Mouse (Mus musculus): ENCODE results near the gene Oaf. TPM values are rescaled to one million over a fixed set of nuclear protein-coding genes. Genes with fewer than 3 reads are reported as not detected.

The Oaf gene
- total and polyA plus RNA-seq, 3 experiments, result 57.6 to 137 TPM; not detected in 1

GRCm38 (mm10) chr9:43273735-43274134 lies 34.0 kb upstream of the Oaf start:
- Histone ChIP-seq H3K4me1 (ENCODE audit: control insufficient read depth in 1 of 2, insufficient read depth in 2 of 2, low read length in 2 of 2) (no peaks in the 10 kb centered on the region), H3K27ac (ENCODE audit: control insufficient read depth, low read depth, low read length) (no peak overlapping the region), H3K9me3 (replicated peaks; ENCODE audit: insufficient read depth, low read length) (no peaks in the 10 kb centered on the region), H3K36me3 (ENCODE audit: control insufficient read depth in 1 of 2, insufficient read depth in 2 of 2, low read length in 2 of 2) (no peaks in the 10 kb centered on the region), H3K4me3 (ENCODE audit: control insufficient read depth in 1 of 2, insufficient read depth in 1 of 2, low read depth in 2 of 2, low read length in 2 of 2) (no peak overlapping the region), H3K79me2 (ENCODE audit: control insufficient read depth, insufficient read depth, low read length, poor library complexity) (no peaks in the 10 kb centered on the region), H3K27me3 (ENCODE audit: control insufficient read depth in 1 of 2, insufficient read depth in 2 of 2, low read length in 2 of 2) (peaks cover 3 to 5% of the 10 kb centered on the region in 2 experiments), H3K9ac (ENCODE audit: control insufficient read depth, low read depth, low read length, poor library complexity, severe bottlenecking) (no peak overlapping the region)
- no peak for DNase-seq (ENCODE audit: low read depth, low spot score)
- TF ChIP-seq EP300 (IDR thresholded peaks at IDR 0.05; ENCODE audit: low read depth in 1 of 2, low read length in 2 of 2), result no peak
- no peak for TF ChIP-seq TBP (IDR thresholded peaks at IDR 0.05; ENCODE audit: low read depth, low read length)
- no peak for TF ChIP-seq MAX (IDR thresholded peaks at IDR 0.05; ENCODE audit: low read length)
- no peak for TF ChIP-seq USF2 (IDR thresholded peaks at IDR 0.05; ENCODE audit: borderline replicate concordance in 1 of 2, insufficient read depth in 1 of 2, low read depth in 1 of 2, low read length in 2 of 2)
- TF ChIP-seq ZKSCAN1 (IDR thresholded peaks at IDR 0.05; ENCODE audit: low read depth, low read length), result no peak
- no peak for TF ChIP-seq GABPA (IDR thresholded peaks at IDR 0.05; ENCODE audit: low read depth, low read length)
- TF ChIP-seq TAL1 (IDR thresholded peaks at IDR 0.05; ENCODE audit: low read length), result no peak
- no peak for TF ChIP-seq MAFK (IDR thresholded peaks at IDR 0.05; ENCODE audit: borderline replicate concordance, low read depth, low read length)
- TF ChIP-seq ELF1 (IDR thresholded peaks at IDR 0.05; ENCODE audit: low read depth, low read length), result no peak

DNA sequence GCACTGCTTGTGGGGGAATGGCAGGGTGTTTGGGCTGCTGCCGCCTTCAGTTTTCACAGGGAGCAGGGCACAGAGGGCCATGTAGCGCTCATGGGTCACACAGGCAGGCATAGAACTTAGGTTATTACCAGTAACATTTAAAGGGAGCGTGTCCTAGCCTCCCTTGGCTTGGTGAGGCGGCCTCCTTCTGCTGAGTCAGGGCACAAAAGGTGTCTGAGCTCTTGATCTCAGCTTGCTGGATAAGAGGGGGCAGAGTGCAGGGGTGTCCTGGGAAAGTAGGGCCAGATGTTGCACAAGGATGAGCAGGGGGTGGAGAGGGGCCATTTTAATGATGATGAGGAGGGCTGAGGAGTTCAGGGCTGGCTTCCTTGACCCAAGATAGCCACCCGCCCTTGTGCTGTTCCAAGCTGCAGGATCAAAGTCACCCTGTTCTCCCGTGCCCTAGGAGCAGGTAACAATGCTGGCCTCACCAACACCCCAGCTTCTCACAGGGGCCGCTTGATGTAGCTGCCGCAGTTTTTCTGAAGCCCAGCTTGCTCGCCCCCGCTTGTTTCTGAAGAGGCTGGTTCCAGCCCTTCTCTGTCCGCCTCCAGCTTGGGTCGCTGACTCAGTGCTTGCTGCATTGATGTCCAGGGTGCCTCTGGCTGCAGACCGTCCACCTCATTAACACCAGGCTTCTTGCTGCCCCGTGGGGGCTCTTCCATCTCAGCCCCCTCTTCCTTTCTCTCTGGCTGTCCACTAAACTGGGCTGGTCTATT lies 32.2 kb upstream of the Oaf start:
- DNase-seq (ENCODE audit: low read depth, low spot score), result no peak
- no peaks in the 10 kb centered on the region for H3K4me1 ChIP-seq (ENCODE audit: control insufficient read depth in 1 of 2, insufficient read depth in 2 of 2, low read length in 2 of 2)
- H3K36me3 ChIP-seq (ENCODE audit: control insufficient read depth in 1 of 2, insufficient read depth in 2 of 2, low read length in 2 of 2), result 0 out of 4 replicates have a peak, but pooled peaks cover 0 to 2% of the 10 kb centered on the region in 2 experiments
- no peaks in the 10 kb centered on the region for H3K79me2 ChIP-seq (ENCODE audit: control insufficient read depth, insufficient read depth, low read length, poor library complexity)
- H3K4me3 ChIP-seq (ENCODE audit: control insufficient read depth in 1 of 2, insufficient read depth in 1 of 2, low read depth in 2 of 2, low read length in 2 of 2), result no peak overlapping the region
- no peaks in the 10 kb centered on the region for H3K9me3 ChIP-seq (replicated peaks; ENCODE audit: insufficient read depth, low read length)
- H3K27ac ChIP-seq (ENCODE audit: control insufficient read depth, low read depth, low read length), result no peak overlapping the region
- no peak overlapping the region for H3K9ac ChIP-seq (ENCODE audit: control insufficient read depth, low read depth, low read length, poor library complexity, severe bottlenecking)
- TF ChIP-seq KAT2A (conservative IDR thresholded peaks at IDR 0.05; ENCODE audit: low read depth, low read length), result no peak
- TF ChIP-seq ETS1 (IDR thresholded peaks at IDR 0.05; ENCODE audit: low read depth, low read length), result no peak
- TF ChIP-seq TBP (IDR thresholded peaks at IDR 0.05; ENCODE audit: low read depth, low read length), result no peak
- no peak for TF ChIP-seq EP300 (IDR thresholded peaks at IDR 0.05; ENCODE audit: low read depth in 1 of 2, low read length in 2 of 2)
- no peak for TF ChIP-seq GABPA (IDR thresholded peaks at IDR 0.05; ENCODE audit: low read depth, low read length)
- TF ChIP-seq CTCF (IDR thresholded peaks at IDR 0.05 in 2 of 3, conservative IDR thresholded peaks at IDR 0.05 in 1 of 3; ENCODE audit: control insufficient read depth in 1 of 3, insufficient read depth in 1 of 3, low read depth in 2 of 3, low read length in 3 of 3, poor library complexity in 1 of 3, severe bottlenecking in 1 of 3), result no peak
- no peak for TF ChIP-seq MEF2A (IDR thresholded peaks at IDR 0.05; ENCODE audit: extremely low read depth, insufficient replicate concordance, low read depth, low read length, poor library complexity, severe bottlenecking)
- TF ChIP-seq POLR2AphosphoS5 (IDR thresholded peaks at IDR 0.05; ENCODE audit: borderline replicate concordance, low read depth, low read length), result no peak
- no peak for TF ChIP-seq CHD1 (IDR thresholded peaks at IDR 0.05; ENCODE audit: low read depth, low read length)
- no peak for TF ChIP-seq RCOR1 (IDR thresholded peaks at IDR 0.05; ENCODE audit: low read depth, low read length)
- no peak for TF ChIP-seq TAL1 (IDR thresholded peaks at IDR 0.05; ENCODE audit: low read length)
- TF ChIP-seq BHLHE40 (IDR thresholded peaks at IDR 0.05; ENCODE audit: borderline replicate concordance, low read depth, low read length), result no peak
- H3K27me3 ChIP-seq (ENCODE audit: control insufficient read depth in 1 of 2, insufficient read depth in 2 of 2, low read length in 2 of 2), result peaks cover 3 to 5% of the 10 kb centered on the region in 2 experiments

All from MEL (cell line).